Mouse (Mus musculus) monocyte, adult 5-6 weeks (primary cell): ENCODE results near the gene Ccdc151. TPM values are rescaled to one million over a fixed set of nuclear protein-coding genes. Genes with fewer than 3 reads are reported as not detected.

Experiments
- ATAC-seq: fragments of 153-309, 156-312 bp; replicated peaks from 2 replicates; pipeline ENCODE4 v1.8.0; 2017; ENCODE audit warnings: mild to moderate bottlenecking; ENCODE audit not compliant: low TSS enrichment, insufficient number of reproducible peaks, severe bottlenecking, poor library complexity, low FRiP score
- total RNA-seq: library from RNA; stranded (forward); fragments of 200-1000, 200-491, 200-594 nt; gene quantifications from 3 replicates; pipeline ENCODE4 v1.2.3, GENCODE M21; 2017

Ccdc151 gene
- total RNA-seq, 1 experiment from 2014 or later, result not detected

DNA sequence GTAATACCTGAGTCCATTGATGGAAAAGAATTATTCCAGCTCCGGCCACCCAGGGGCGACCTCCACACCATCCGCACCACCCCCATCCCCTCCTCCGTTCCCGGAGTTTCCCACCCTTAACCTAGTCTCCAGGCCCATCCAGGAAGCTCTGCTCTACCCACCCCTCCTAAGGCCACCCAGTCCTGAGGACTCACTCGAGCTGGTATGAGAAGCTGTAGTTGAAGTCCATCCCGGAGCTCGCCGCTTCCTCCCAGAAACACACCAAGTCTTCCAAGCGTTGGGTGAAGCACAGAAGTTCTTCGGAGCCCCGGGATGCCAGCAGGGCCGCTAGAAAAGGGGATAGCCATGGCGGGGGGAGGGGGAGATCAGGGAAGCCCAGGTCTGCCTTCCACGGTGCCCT, 40.4 kb downstream of the Ccdc151 start:
- ATAC-seq, result no peak

GRCm38 (mm10) chr9:21961366-21961980, 41.0 kb downstream of the Ccdc151 start:
- ATAC-seq, result no peak

DNA sequence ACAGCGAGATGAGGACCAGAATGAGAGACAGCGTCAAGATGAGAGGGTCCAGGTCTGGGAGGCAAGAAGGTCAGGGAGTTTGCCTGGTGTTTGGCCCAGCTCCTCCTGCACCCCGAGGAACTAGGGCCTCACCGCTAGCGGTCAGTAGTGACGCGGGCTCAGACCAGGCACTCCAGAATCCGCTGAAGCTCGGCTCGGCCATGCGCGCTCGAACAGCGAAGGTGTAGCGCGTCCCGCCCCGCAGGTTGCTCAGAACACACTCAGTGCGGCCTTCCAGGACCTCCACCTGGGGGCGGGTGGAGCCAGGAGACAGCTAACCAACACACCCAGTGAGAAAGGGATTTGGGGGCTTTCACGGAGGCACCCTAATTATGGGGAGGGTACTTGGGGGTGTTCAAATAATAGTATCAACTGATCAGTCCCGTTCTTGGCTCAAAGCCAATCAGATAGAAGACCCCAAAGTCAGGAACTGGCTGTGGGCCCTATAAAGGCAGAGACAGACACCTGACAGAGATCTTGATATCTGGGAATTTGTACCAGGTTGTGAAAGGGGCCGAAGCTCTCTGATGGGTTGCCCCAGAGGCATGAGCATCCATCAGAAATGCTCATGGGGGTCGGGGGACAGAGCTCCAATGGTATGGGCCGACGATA, 41.8 kb downstream of the Ccdc151 start:
- ATAC-seq, result no peak

DNA sequence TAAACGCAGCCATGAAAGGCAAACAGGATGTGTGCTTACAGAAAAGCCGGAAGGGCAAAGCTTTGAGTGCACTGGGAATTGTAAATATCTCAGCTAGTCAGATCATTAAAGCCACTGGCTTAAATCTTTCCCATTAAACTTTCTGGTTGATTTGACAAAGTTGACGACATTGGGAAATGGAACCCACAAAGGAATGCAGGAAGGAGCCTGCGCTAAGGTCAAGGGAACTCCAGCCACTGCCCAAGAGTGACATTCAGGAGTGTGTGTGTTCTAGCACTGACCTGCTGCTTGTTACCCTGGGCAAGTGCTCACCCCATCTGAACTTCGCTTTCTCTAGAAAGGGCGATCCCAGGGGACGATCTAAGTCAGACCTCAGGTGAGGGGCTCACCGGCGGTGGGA, 42.3 kb downstream of the Ccdc151 start:
- no peak for ATAC-seq

GRCm38 (mm10) chr9:21959244-21959643, 43.2 kb downstream of the Ccdc151 start:
- ATAC-seq, result no peak

DNA sequence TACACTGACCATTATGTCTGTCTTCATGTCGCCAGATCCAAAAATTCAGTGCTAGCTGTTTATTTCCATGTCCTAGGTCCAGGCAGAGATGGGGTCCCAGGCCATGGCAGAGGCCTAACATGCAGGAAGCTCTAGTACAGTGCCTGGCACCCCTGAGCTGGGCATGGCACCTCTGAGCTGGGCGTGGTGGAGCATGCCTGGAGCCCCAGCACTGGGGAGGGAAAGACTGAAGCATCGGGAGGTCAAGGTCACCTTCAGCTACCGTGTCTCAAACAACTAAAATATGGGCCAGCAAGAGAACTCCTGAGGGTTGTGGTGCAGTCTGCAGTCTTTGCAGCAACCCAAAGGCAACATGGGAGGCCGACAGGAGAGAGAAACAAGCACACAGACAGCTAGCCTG, 44.1 kb downstream of the Ccdc151 start:
- no peak for ATAC-seq

DNA sequence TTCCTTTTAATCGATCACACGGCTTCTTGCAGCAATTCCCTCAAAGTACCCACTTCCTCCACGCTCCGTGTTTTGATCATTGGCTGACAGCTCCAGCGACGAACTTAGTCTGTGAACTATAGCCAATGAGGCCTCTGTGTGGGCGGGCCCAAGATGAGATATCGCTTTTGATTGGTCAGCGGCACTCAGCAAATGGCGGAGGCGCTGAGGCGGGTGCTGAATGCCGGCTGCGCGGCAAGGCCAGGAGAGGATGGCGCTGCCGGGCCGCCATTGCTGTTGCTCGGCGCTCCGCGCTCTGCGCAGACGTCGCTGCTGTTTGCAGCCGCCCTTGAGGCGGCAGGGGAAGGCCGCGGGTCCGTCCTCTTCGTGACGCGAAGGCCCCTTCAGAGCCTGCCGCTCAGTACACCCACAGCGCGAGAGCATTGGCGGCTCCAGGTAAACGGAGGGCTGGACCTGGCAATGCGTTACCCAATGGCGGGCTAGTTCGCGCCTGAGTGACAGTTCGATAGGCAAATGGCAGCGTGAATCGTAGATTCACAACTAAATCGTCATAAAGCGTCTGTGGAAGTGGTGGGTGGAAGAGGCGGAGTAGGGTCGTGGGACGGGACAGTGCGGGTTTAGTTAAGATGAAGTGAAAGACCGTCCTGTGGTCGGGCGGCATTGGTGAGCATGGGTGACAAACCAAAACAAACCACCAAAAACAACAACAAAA, 46.7 kb downstream of the Ccdc151 start, which contains the start of gene Swsap1:
Swsap1 (plus strand) TSS at position 186 of the 712 bp plus-strand sequence.
- ATAC-seq, result peak; percentile 94

GRCm38 (mm10) chr9:21955225-21955569, 47.2 kb downstream of the Ccdc151 start:
- ATAC-seq, result no peak

DNA sequence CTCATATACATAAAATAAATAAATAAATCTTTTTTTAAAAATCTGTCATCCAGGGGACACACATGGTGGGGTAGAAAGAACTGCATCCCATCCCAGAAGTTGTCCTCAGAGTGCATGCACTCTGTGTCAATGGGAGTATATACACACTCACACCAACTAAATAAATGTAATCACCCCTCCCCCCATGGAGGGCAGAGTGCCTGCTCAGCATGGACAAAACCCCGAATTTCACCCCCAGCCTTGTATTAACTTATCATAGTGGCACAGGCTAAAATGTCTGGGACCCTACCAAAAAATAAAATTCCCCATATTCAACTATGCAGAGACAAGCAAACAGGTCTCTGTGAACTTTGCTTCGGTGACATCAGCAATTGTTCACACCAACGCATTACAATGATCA, 47.8 kb downstream of the Ccdc151 start:
- no peak for ATAC-seq

- no peak for ATAC-seq
These were observed 48.8 kb downstream of the Ccdc151 start for GRCm38 (mm10) chr9:21953600-21953999.

DNA sequence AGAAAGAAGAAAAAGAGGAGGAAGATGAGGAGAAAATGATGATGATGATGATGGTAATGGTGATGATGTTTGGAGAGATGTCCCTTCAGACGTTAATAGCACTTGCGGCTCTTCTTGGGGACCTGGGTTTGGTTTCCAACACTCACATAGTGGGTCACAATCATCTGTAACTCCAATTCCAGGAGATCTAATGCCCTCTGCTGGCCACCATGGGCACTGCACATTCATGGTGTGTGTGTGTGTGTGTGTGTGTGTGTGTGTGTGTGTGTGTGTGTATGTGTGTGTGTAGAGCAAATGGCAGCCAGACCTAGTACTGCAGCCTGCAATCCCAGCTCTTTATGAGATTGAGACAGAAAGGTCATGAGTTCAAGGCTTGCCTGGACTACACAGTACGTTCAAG, 50.5 kb downstream of the Ccdc151 start:
- ATAC-seq, result no peak

DNA sequence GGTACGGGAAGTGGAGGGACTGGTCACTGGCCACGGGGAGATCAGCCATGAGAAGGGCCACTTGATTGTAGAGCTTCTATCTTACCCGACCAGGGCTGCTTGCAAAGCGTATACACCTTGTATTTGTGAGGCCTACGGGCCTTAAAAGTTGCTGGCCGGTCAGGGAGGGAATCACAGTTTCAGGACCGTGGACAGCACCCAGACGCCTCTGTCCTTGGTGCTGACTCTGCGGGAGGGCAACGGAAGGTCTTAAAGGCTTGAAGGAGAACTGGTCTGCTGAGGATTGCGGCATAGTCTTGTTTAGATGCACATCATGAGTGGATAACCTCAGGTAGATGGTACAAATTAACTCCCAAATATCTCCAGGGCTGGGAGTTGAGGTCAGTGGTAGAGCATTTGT, 52.1 kb downstream of the Ccdc151 start:
- 0 out of 2 replicates have a peak, but pooled peaks have one; percentile 25 for ATAC-seq

DNA sequence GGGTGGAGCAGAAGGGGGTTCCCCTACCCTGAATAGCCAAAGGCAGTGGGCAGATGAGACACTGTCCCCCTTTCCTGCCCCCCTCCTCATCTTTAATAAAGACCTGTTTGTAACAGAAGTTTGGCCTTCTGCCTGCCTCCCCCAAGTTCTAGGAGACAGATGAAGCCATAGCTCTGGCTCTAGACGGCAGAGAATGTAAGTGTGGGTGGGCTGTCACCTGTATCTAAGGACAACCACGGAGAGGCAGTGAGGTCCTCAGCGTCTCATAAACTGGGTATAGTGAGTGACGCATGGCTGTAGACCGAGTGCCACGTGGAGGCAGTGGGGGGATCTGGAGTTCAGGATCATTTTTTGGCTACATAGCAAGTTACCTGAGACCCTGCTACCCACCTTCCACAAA, 53.6 kb downstream of the Ccdc151 start:
- no peak for ATAC-seq

DNA sequence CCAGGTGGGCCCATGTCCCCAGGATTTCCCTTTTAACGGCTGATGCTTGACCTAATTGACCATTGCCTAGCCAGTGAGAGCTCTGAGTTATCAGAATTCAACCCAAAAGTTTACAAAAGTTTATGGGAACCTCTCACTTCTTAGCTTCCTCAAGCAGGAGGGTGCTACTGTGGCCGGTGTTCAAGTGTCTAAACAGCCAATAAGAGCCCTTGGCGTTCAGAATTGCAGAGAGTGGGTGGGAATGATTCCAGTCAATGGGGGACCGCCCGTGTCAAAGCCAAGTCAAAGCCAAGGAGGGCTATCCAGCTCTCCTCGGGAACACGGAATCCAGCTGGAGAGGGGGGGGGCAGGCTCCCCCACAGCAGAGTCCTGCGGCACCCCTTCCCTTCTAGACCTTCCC, 54.3 kb downstream of the Ccdc151 start:
- ATAC-seq, result no peak

- ATAC-seq, result no peak
These were observed 54.8 kb downstream of the Ccdc151 start for GRCm38 (mm10) chr9:21947540-21948130.

GRCm38 (mm10) chr9:21944267-21944666, 58.2 kb downstream of the Ccdc151 start:
- no peak for ATAC-seq

DNA sequence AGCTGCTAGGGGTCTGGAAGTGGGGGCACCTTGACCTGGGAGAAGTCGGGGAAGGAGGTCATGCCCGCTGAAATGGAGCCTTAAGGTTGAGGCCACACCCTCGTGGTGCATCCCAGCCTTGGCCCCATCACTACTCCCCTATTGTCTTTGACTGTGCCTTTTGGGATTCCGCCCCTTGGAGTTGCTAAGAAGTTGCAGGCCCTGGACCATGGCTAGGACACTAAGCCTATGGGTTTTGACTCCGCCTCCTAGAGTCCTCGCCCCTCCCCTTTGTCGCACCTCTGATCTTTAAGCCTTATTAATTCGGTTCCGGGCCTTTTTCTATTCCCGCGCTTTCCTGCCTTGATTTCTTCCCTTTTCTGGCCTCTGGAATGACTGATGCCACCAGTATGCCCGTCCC, 58.8 kb downstream of the Ccdc151 start:
- no peak for ATAC-seq

GRCm38 (mm10) chr9:21943046-21943445, 59.4 kb downstream of the Ccdc151 start:
- no peak for ATAC-seq
